In the genomic region with DNA sequence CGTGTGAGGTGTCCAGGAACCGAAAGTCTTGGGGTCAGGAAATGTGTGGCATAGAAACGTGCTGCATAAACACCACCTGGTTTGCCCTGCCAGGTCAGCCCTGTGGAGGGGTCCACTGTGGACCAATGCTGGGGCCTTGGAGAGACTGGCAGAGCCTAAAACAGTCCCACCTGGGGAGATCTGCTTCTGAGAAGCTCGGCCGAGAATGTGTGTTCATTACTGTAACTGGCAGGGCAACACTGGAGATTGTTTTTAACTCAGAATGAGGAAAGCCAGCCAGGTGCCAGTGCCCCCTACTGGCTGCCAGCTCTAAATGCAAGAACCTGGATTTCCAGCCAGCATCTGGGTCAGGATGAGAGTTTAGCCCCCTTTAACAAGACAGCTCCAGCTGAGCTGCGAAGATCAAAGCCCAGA, we compare ENCODE assay signal across 8 mouse cellular contexts.
A peak's percentile ranks its signal among the peaks of the same experiment; 100 is the strongest.
DNase-seq lines count a peak whose midpoint lies in the region; ATAC-seq and TF ChIP-seq lines count a peak whose summit lies in the region.

No protein-coding gene starts in this region.

- in situ Hi-C loops in ES-E14 (cut with MboI; ENCODE audit: low sequenced_read_pairs in 2 of 2, unreplicated experiment in 2 of 2) = no loop called here

- ATAC-seq in heart, embryonic 12.5 days (ENCODE audit: insufficient number of reproducible peaks, low FRiP score) = 0 out of 2 replicates have a peak, but pooled peaks have one; percentile 25

- H3K36me3 ChIP-seq in kidney, adult 2 months (ENCODE audit: control insufficient read depth, insufficient read depth, low read length) = no peaks in the 10 kb centered on the region
- H3K36me3 ChIP-seq in ES-E14 (ENCODE audit: control insufficient read depth, insufficient read depth, low read length, poor library complexity, severe bottlenecking) = peaks cover 2% of the 10 kb centered on the region; the same call in 1 of the 2 replicates
- no peaks in the 10 kb centered on the region for H3K36me3 ChIP-seq in heart, embryonic 12.5 days
- peaks cover 24% of the 10 kb centered on the region for H3K36me3 ChIP-seq in midbrain, embryonic 10.5 days

- WGBS in kidney, adult 2 months = 53% methylated on average over 6 of the region's 6 CpGs
- WGBS in heart, embryonic 12.5 days = 44% methylated on average over 6 of the region's 6 CpGs
- WGBS in midbrain, embryonic 10.5 days = 54% methylated on average over 6 of the region's 6 CpGs

- no peaks in the 10 kb centered on the region for H3K4me1 ChIP-seq in kidney, adult 2 months (ENCODE audit: control insufficient read depth, insufficient read depth, low read length)
- H3K4me1 ChIP-seq in ES-E14 (ENCODE audit: control insufficient read depth in 2 of 2, insufficient read depth in 2 of 2, low read length in 2 of 2, poor library complexity in 1 of 2) = no peaks in the 10 kb centered on the region
- no peaks in the 10 kb centered on the region for H3K4me1 ChIP-seq in heart, embryonic 12.5 days (replicated peaks)
- H3K4me1 ChIP-seq in midbrain, embryonic 10.5 days = peaks cover 53% of the 10 kb centered on the region

- H3K4me2 ChIP-seq in heart, embryonic 12.5 days = no peak overlapping the region

- no peak overlapping the region for H3K27ac ChIP-seq in kidney, adult 2 months (ENCODE audit: insufficient read depth, low read depth, low read length)
- H3K27ac ChIP-seq in ES-E14 (ENCODE audit: insufficient read depth, low read depth, low read length, poor library complexity, severe bottlenecking) = no peak overlapping the region
- H3K27ac ChIP-seq in heart, embryonic 12.5 days (ENCODE audit: poor library complexity, severe bottlenecking) = no peak overlapping the region
- H3K27ac ChIP-seq in midbrain, embryonic 10.5 days (replicated peaks) = peak overlapping the region; percentile 53

- peak; percentile 23 for DNase-seq in kidney, adult 2 months
- no peak for DNase-seq in kidney, adult 11 months
- DNase-seq in ES-E14 (ENCODE audit: low read depth, low spot score) = peak; percentile 17
- DNase-seq in cerebellum, postnatal 25 days = peak; percentile 58 to 63
- peak; percentile 47 to 61 for DNase-seq in layer of hippocampus, postnatal 10 days (ENCODE audit: low spot score in 2 of 2)
- peak; percentile 52 for DNase-seq in midbrain, embryonic 10.5 days (ENCODE audit: low spot score)
- peak; percentile 14 for DNase-seq in thymus, postnatal 25 days

- no peak overlapping the region for H3K9ac ChIP-seq in ES-E14 (ENCODE audit: insufficient read depth, low read depth, low read length, poor library complexity, severe bottlenecking)
- no peak overlapping the region for H3K9ac ChIP-seq in heart, embryonic 12.5 days

- H3K4me3 ChIP-seq in kidney, adult 2 months (ENCODE audit: insufficient read depth, low read depth, low read length) = no peak overlapping the region
- no peak overlapping the region for H3K4me3 ChIP-seq in ES-E14 (ENCODE audit: insufficient read depth in 1 of 2, low read depth in 1 of 2, low read length in 2 of 2, poor library complexity in 1 of 2, severe bottlenecking in 1 of 2)
- no peak overlapping the region for H3K4me3 ChIP-seq in heart, embryonic 12.5 days
- no peak overlapping the region for H3K4me3 ChIP-seq in midbrain, embryonic 10.5 days

- H3K9me3 ChIP-seq in ES-E14 (ENCODE audit: control insufficient read depth, insufficient read depth, low read depth, low read length) = no peaks in the 10 kb centered on the region
- H3K9me3 ChIP-seq in heart, embryonic 12.5 days (replicated peaks) = no peaks in the 10 kb centered on the region
- H3K9me3 ChIP-seq in midbrain, embryonic 10.5 days (replicated peaks) = peaks cover 9% of the 10 kb centered on the region; the same call in 1 of the 2 replicates

- no peak for TF ChIP-seq POLR2A in kidney, adult 2 months (IDR thresholded peaks at IDR 0.05; ENCODE audit: low read depth, low read length)

- TF ChIP-seq CTCF in kidney, adult 2 months (conservative IDR thresholded peaks at IDR 0.05; ENCODE audit: insufficient read depth, insufficient read length, low read depth, low read length) = peak; percentile 68

- H3K27me3 ChIP-seq in kidney, adult 2 months (replicated peaks; ENCODE audit: control insufficient read depth, insufficient read depth, low read length) = no peaks in the 10 kb centered on the region
- H3K27me3 ChIP-seq in heart, embryonic 12.5 days (replicated peaks) = peaks cover 55% of the 10 kb centered on the region
- H3K27me3 ChIP-seq in midbrain, embryonic 10.5 days (ENCODE audit: low read depth, poor library complexity, severe bottlenecking) = peaks cover 4% of the 10 kb centered on the region; the same call in 1 of the 2 replicates

TF ChIP-seq in ES-E14, 5 proteins besides CTCF, POLR2A, EP300 and RAD21:
- no peak for TF ChIP-seq CHD2 (IDR thresholded peaks at IDR 0.05; ENCODE audit: low read depth, low read length)
- TF ChIP-seq MAFK (IDR thresholded peaks at IDR 0.05; ENCODE audit: insufficient read depth, low read depth, low read length) = no peak
- no peak for TF ChIP-seq HCFC1 (IDR thresholded peaks at IDR 0.05; ENCODE audit: borderline replicate concordance, insufficient read depth, low read length)
- peak; percentile 31; the same call in 1 of the 2 replicates for TF ChIP-seq ZC3H11A (IDR thresholded peaks at IDR 0.05; ENCODE audit: borderline replicate concordance, low read depth, low read length)
